Mouse (Mus musculus): ENCODE results near the gene Tmem131l.
A peak's percentile ranks its signal among the peaks of the same experiment; 100 is the strongest.

Tmem131l gene

GRCm38 (mm10) chr3:84048729-84049175 lies 8.8 kb upstream of the Tmem131l start:
- DNase-seq (ENCODE audit: low spot score in 2 of 2) = no peak

GRCm38 (mm10) chr3:84046206-84046605 lies 6.2 kb upstream of the Tmem131l start:
- DNase-seq (ENCODE audit: low spot score in 2 of 2) = peak; percentile 79 to 82

GRCm38 (mm10) chr3:84041739-84042138 lies 1.8 kb upstream of the Tmem131l start:
- DNase-seq (ENCODE audit: low spot score in 2 of 2) = no peak

GRCm38 (mm10) chr3:84040476-84041082 lies 604 bp upstream of the Tmem131l start:
- DNase-seq (ENCODE audit: low spot score in 2 of 2) = peak; percentile 80 to 81

- DNase-seq (ENCODE audit: low spot score in 2 of 2) = peak; percentile 60 to 95
These were observed 862 bp downstream of the Tmem131l start for GRCm38 (mm10) chr3:84038981-84039645.

- no peak for DNase-seq (ENCODE audit: low spot score in 2 of 2)
These were observed 1.8 kb downstream of the Tmem131l start for GRCm38 (mm10) chr3:84038126-84038525.

GRCm38 (mm10) chr3:84037536-84037935 lies 2.4 kb downstream of the Tmem131l start:
- DNase-seq (ENCODE audit: low spot score in 2 of 2) = no peak

- peak; percentile 28 to 49 for DNase-seq (ENCODE audit: low spot score in 2 of 2)
These were observed 3.1 kb downstream of the Tmem131l start for GRCm38 (mm10) chr3:84036866-84037265.

GRCm38 (mm10) chr3:84035728-84036364 lies 4.1 kb downstream of the Tmem131l start:
- no peak for DNase-seq (ENCODE audit: low spot score in 2 of 2)

- DNase-seq (ENCODE audit: low spot score in 2 of 2) = no peak
These were observed 5.7 kb downstream of the Tmem131l start for GRCm38 (mm10) chr3:84034115-84034780.

- DNase-seq (ENCODE audit: low spot score in 2 of 2) = no peak
These were observed 6.8 kb downstream of the Tmem131l start for GRCm38 (mm10) chr3:84032933-84033730.

GRCm38 (mm10) chr3:84032419-84032818 lies 7.6 kb downstream of the Tmem131l start:
- no peak for DNase-seq (ENCODE audit: low spot score in 2 of 2)

GRCm38 (mm10) chr3:84031216-84031615 lies 8.8 kb downstream of the Tmem131l start:
- DNase-seq (ENCODE audit: low spot score in 2 of 2) = no peak

GRCm38 (mm10) chr3:84028968-84029367 lies 11.0 kb downstream of the Tmem131l start:
- no peak for DNase-seq (ENCODE audit: low spot score in 2 of 2)

- DNase-seq (ENCODE audit: low spot score in 2 of 2) = no peak
These were observed 12.2 kb downstream of the Tmem131l start for GRCm38 (mm10) chr3:84027691-84028159.

GRCm38 (mm10) chr3:84024512-84025072 lies 15.4 kb downstream of the Tmem131l start:
- no peak for DNase-seq (ENCODE audit: low spot score in 2 of 2)

GRCm38 (mm10) chr3:84022723-84023122 lies 17.3 kb downstream of the Tmem131l start:
- DNase-seq (ENCODE audit: low spot score in 2 of 2) = peak; percentile 69 to 72

GRCm38 (mm10) chr3:84022201-84022584 lies 17.8 kb downstream of the Tmem131l start:
- DNase-seq (ENCODE audit: low spot score in 2 of 2) = no peak

GRCm38 (mm10) chr3:84021217-84022200 lies 18.5 kb downstream of the Tmem131l start:
- DNase-seq (ENCODE audit: low spot score in 2 of 2) = no peak

GRCm38 (mm10) chr3:84020528-84020927 lies 19.4 kb downstream of the Tmem131l start:
- no peak for DNase-seq (ENCODE audit: low spot score in 2 of 2)
